Comparison of ENCODE assay signal across 11 mouse cellular contexts in genomic region chr3:129065457-129066364, GRCm38 (mm10).
DNase-seq lines count a peak whose midpoint lies in the region; ATAC-seq and TF ChIP-seq lines count a peak whose summit lies in the region.
"Had no signal": no experiment of that assay in that cellular context is flagged by ENCODE, and none has a peak within 500 bp of the region (broad histone marks: within the 10 kb centered on the region; RNA-seq: fewer than 3 reads in every experiment).

No protein-coding gene starts in this region.

- no peaks in the 10 kb centered on the region for H3K27me3 ChIP-seq in heart, embryonic 16.5 days (ENCODE audit: control insufficient read depth, insufficient read depth, low read length)
- 0 out of 2 replicates have a peak, but pooled peaks cover 2% of the 10 kb centered on the region for H3K27me3 ChIP-seq in forebrain, embryonic 15.5 days
- H3K27me3 ChIP-seq in midbrain, embryonic 12.5 days = peaks cover 6% of the 10 kb centered on the region; the same call in 1 of the 2 replicates
- H3K27me3 ChIP-seq in liver, embryonic 11.5 days (replicated peaks; ENCODE audit: control insufficient read depth, insufficient read depth, low read length) = no peaks in the 10 kb centered on the region

- TF ChIP-seq CTCF in left cerebral cortex, adult 2 months (IDR thresholded peaks at IDR 0.05) = no peak

- no peak for ATAC-seq in heart, embryonic 16.5 days (replicated peaks; ENCODE audit: extremely low read depth, insufficient read depth, low FRiP score)
- ATAC-seq in forebrain, embryonic 15.5 days (replicated peaks) = peak; percentile 76
- peak; percentile 75 for ATAC-seq in midbrain, embryonic 12.5 days (ENCODE audit: low FRiP score, low read depth)
- no peak for ATAC-seq in liver, embryonic 11.5 days (replicated peaks; ENCODE audit: low FRiP score)

- no peak overlapping the region for H3K9ac ChIP-seq in heart, embryonic 16.5 days (ENCODE audit: low read length)
- H3K9ac ChIP-seq in forebrain, embryonic 15.5 days (replicated peaks) = no peak overlapping the region
- H3K9ac ChIP-seq in midbrain, embryonic 12.5 days (replicated peaks) = 0 out of 2 replicates have a peak overlapping the region, but pooled peaks have one; percentile 43
- no peak overlapping the region for H3K9ac ChIP-seq in liver, embryonic 11.5 days (ENCODE audit: low read depth, low read length)

- peak overlapping the region; percentile 48; the same call in 1 of the 2 replicates for H3K4me2 ChIP-seq in heart, embryonic 16.5 days (ENCODE audit: low read depth, low read length)
- peak overlapping the region; percentile 42 for H3K4me2 ChIP-seq in forebrain, embryonic 15.5 days (replicated peaks)
- H3K4me2 ChIP-seq in midbrain, embryonic 12.5 days (replicated peaks) = peak overlapping the region; percentile 54
- no peak overlapping the region for H3K4me2 ChIP-seq in liver, embryonic 11.5 days

- no peak overlapping the region for H3K27ac ChIP-seq in heart, embryonic 16.5 days (ENCODE audit: low read length)
- no peak overlapping the region for H3K27ac ChIP-seq in forebrain, embryonic 15.5 days (replicated peaks)
- H3K27ac ChIP-seq in midbrain, embryonic 12.5 days (replicated peaks) = peak overlapping the region; percentile 35
- no peak overlapping the region for H3K27ac ChIP-seq in liver, embryonic 11.5 days (ENCODE audit: low read depth, low read length)
- no peak overlapping the region for H3K27ac ChIP-seq in left cerebral cortex, adult 2 months
- H3K27ac ChIP-seq: macrophage had no signal

- H3K36me3 ChIP-seq in heart, embryonic 16.5 days (ENCODE audit: control insufficient read depth, insufficient read depth) = no peaks in the 10 kb centered on the region
- no peaks in the 10 kb centered on the region for H3K36me3 ChIP-seq in forebrain, embryonic 15.5 days
- no peaks in the 10 kb centered on the region for H3K36me3 ChIP-seq in midbrain, embryonic 12.5 days
- no peaks in the 10 kb centered on the region for H3K36me3 ChIP-seq in liver, embryonic 11.5 days (ENCODE audit: control insufficient read depth, insufficient read depth, low read length)

- no peak for DNase-seq in heart, postnatal 4 days
- DNase-seq in embryo, embryonic 10.5 days (ENCODE audit: low spot score) = peak; percentile 46
- no peak for DNase-seq in gastrocnemius, postnatal 36 days
- DNase-seq in liver, embryonic 11.5 days (ENCODE audit: low spot score) = no peak
- DNase-seq in left cerebral cortex, adult 2 months (ENCODE audit: extremely low spot score in 1 of 2, low spot score in 2 of 2) = no peak
- DNase-seq: heart, postnatal 10 days; thymus, postnatal 25 days had no signal

- 25% methylated on average over 19 of the region's 19 CpGs for WGBS in heart, embryonic 16.5 days
- WGBS in forebrain, embryonic 15.5 days = 5% methylated on average over 19 of the region's 19 CpGs
- WGBS in midbrain, embryonic 12.5 days = 8% methylated on average over 18 of the region's 19 CpGs
- 39% methylated on average over 18 of the region's 19 CpGs for WGBS in liver, embryonic 11.5 days

- H3K4me3 ChIP-seq in heart, embryonic 16.5 days (ENCODE audit: low read length) = no peak overlapping the region
- H3K4me3 ChIP-seq in forebrain, embryonic 15.5 days = peak overlapping the region; percentile 19
- H3K4me3 ChIP-seq in midbrain, embryonic 12.5 days = peak overlapping the region; percentile 20
- no peak overlapping the region for H3K4me3 ChIP-seq in liver, embryonic 11.5 days (ENCODE audit: low read depth, low read length)
- no peak overlapping the region for H3K4me3 ChIP-seq in left cerebral cortex, adult 2 months

- no peaks in the 10 kb centered on the region for H3K4me1 ChIP-seq in heart, embryonic 16.5 days (ENCODE audit: control insufficient read depth, insufficient read depth, low read length)
- H3K4me1 ChIP-seq in forebrain, embryonic 15.5 days = peaks cover 16% of the 10 kb centered on the region
- H3K4me1 ChIP-seq in midbrain, embryonic 12.5 days = peaks cover 18% of the 10 kb centered on the region
- H3K4me1 ChIP-seq in liver, embryonic 11.5 days (replicated peaks; ENCODE audit: control insufficient read depth, insufficient read depth, low read length) = no peaks in the 10 kb centered on the region

- intact Hi-C loops in gastrocnemius, postnatal 36 days (cut with DNase I) = no loop called here
- intact Hi-C loops in left cerebral cortex, adult 2 months (cut with DNase I) = no loop called here

- H3K9me3 ChIP-seq in heart, embryonic 16.5 days (replicated peaks; ENCODE audit: control insufficient read depth, low read length) = no peaks in the 10 kb centered on the region
- H3K9me3 ChIP-seq in forebrain, embryonic 15.5 days = no peaks in the 10 kb centered on the region
- H3K9me3 ChIP-seq in midbrain, embryonic 12.5 days = no peaks in the 10 kb centered on the region
- no peaks in the 10 kb centered on the region for H3K9me3 ChIP-seq in liver, embryonic 11.5 days (ENCODE audit: control insufficient read depth, low read length)

Comparison
In these comparisons a context has a peak if more than half of its experiments do, and no peak if none do; other contexts are left out.
1. ATAC-seq: peak in forebrain, embryonic 15.5 days (single experiment) and midbrain, embryonic 12.5 days (single experiment); none in heart, embryonic 16.5 days (single experiment) and liver, embryonic 11.5 days (single experiment).
2. H3K4me3 ChIP-seq: peak in forebrain, embryonic 15.5 days (single experiment) and midbrain, embryonic 12.5 days (single experiment); none in heart, embryonic 16.5 days (single experiment), liver, embryonic 11.5 days (single experiment) and left cerebral cortex, adult 2 months (single experiment).